Mouse (Mus musculus) 3134 (cell line): ENCODE results near the gene Tspo2.
"Not testable (repeated sequence)": the region's sequence is repeated elsewhere in the genome, so short reads cannot be mapped to it uniquely, and the experiment has no call there.

ENCODE experiments used
- DNase-seq: peaks from one replicate; pipeline ENCODE4 v3.0.0-alpha.2; 2011; ENCODE audit warnings: low spot score; ENCODE audit not compliant: insufficient read length; ENCODE audit errors: extremely low read depth

Tspo2 gene

GRCm38 (mm10) chr17:48451353-48451675, at the start of gene Tspo2:
TSS of gene Tspo2 (minus strand) at chr17:48451522.
- no peak for DNase-seq

DNA sequence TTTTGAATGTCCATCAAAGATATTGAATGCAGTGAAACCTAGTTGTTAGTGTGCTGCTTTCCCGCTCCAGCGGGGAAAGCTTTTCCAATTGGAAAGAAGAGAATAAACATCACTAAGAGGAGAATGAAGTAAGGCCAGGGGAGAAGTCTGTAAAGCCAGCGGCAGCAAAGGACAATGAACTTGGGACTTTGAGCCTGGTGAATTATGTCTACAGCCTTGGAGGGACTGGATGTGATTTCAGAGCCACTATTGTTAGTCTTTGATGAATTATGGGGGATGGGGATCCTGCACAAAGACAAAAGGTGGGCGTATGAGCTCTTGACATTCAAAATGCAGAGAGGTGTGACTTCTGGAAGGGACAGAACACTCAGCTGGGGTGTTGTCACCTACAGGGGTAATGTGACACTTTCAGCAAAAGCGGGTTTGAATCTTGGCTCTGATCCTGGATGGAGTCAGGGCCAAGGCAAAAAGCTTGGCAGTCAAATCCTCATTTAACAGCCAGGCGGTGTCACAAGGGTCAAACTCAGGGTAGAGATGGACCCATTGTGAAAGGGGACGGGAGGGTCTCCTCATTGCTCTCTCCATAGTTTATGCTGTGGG, 49.6 kb upstream of the Tspo2 start:
- DNase-seq: no peak

- no peak for DNase-seq
Observed at GRCm38 (mm10) chr17:48497986-48498385, 46.7 kb upstream of the Tspo2 start.

GRCm38 (mm10) chr17:48493986-48494385, 42.7 kb upstream of the Tspo2 start:
- no peak for DNase-seq

DNA sequence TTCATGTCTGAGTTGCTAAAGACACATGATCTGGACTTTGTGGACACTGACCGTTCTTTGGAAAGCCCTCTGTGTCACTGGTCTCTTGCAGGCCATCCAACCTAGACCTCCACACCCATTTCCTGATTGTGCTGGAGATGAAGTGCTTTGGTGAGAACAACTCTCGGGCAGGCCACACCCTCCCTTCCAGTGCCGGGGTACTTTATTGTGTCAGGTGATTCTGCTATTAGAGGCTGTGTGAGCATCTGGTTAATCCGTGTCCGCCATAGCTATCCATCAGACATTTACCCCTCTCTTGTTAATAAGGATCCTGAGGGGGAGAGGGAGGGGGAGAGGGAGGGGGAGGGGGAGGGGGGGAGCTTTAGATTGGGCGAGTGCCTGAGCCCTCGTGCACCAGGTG, 42.3 kb upstream of the Tspo2 start:
- no peak for DNase-seq

DNA sequence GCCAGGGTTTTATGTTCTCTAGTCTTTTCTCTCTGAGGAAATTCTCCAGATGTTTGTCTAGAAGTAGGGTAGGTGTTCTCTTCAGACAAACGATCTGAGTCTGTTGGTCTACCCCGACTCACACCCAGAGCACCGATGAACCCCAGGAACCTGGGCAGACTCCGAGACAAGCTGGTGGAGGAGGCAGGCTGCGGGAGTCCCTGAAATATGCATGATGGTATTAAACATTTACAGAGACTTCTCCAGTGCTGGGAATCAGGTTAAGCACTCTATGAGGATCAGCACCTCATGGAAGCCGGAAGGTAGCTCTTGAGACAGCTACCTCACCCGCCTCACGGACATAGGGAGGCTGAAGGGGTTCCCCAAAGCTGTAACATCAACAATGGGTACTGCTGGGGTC, 41.3 kb upstream of the Tspo2 start:
- DNase-seq: no peak

DNA sequence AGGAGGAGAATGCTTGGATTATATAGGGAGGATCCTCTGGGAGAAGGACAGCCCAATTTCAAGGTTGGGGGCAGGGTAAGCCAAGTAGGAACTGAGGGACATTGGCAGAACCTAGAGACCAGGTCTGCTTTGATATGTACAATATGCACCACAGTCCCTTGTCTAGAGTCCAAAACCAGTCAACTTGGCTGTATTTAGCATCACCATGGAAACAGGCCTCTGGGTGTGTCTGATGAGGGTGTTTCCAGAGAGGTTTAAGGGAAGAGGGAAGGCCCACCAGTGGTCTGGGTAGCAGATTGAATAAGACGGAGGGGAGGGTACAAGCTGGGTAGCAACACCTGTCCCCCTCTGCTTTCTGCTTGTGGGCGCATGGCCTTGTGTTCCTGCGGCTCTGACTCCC, 38.1 kb upstream of the Tspo2 start:
- DNase-seq: no peak

GRCm38 (mm10) chr17:48484191-48484590, 32.9 kb upstream of the Tspo2 start:
- DNase-seq: no peak

DNA sequence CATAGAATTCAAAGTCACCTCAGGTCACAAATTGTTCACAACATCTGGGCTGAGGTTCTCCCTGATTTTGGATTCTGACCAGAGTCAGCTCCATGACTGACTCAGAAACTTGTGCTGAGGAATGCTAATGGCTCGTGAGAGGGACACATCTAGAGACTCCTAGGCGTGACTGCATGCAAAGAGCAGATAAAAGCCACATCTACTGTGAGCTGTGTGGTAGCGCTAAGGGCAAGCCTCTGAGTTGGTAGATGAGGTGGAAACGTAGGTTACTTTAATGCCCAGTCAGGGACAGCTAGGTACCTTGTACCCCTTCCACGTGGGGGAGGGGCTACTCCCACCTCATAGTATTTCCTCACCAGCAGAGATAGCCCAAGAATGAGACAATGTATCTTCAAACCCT, 32.4 kb upstream of the Tspo2 start:
- no peak for DNase-seq

- no peak for DNase-seq
Observed at GRCm38 (mm10) chr17:48479952-48480351, 28.6 kb upstream of the Tspo2 start.

DNA sequence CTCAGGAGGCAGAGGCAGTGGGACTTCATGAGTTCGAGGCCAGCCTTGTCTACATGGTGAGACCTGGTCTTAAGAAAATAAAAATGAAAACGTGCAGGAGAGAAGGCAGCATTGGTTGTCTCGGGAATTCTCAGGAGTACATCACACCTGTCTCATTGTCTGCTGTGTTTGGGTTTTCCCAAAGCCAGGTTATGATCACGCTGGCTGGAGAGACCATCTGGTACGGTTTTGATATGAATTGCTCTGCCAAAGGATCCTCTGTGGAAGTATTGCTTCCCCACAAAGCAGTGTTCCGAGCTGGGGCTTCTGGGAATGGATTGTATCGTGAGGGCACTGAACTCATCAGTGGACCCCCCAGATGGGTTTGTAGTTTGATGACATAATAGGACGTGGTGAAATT, 24.1 kb upstream of the Tspo2 start:
- no peak for DNase-seq

DNA sequence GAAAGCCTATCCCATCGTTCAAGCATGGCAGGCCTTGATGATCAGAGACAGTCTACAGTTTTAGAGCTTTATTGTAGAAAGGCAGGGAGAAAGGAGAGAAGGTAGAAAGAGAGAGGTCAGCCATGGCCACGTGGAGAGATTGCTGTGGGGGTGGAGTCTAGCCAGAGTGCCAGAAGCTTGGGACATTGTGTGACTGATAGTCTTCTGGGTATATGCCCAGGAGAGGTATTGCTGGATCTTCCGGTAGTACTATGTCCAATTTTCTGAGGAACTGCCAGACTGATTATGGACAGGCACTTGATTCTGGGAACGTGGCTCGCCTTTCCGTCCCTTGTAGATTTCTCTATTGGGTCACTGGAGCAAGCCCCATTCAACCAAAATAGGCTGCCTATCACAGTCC, 23.0 kb upstream of the Tspo2 start:
- DNase-seq: not testable (repeated sequence)

GRCm38 (mm10) chr17:48467395-48468231, 16.3 kb upstream of the Tspo2 start:
- peak; percentile 51 for DNase-seq

- DNase-seq: no peak
Observed at GRCm38 (mm10) chr17:48466769-48467394, 15.6 kb upstream of the Tspo2 start.

DNA sequence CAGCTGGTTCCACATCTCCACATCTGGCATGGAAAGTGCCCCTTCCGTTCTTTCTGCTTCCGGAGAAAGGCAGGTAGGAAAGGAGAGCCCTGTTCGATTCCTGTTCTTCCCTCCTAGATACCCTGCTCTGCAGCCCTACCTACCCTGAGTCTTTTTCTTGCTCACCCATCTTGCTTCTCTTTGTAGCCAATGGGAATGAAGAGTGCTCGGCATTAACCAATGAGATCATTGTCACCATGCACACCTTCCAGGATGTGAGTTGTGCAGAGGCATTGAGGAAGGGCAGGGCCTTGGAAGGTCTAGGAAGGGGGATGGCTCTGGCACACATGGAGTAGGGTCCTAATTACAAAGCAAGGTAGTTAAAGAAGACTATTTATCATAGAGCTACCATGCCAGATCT, 12.1 kb upstream of the Tspo2 start:
- no peak for DNase-seq

GRCm38 (mm10) chr17:48462096-48462495, 10.8 kb upstream of the Tspo2 start:
- DNase-seq: no peak

GRCm38 (mm10) chr17:48457971-48458653, 6.8 kb upstream of the Tspo2 start:
- DNase-seq: no peak

- DNase-seq: no peak
Observed at GRCm38 (mm10) chr17:48455955-48456354, 4.6 kb upstream of the Tspo2 start.

GRCm38 (mm10) chr17:48454688-48455087, 3.4 kb upstream of the Tspo2 start, which contains the start of gene Unc5cl:
TSS of gene Unc5cl (plus strand) at chr17:48454901.
- no peak for DNase-seq

DNA sequence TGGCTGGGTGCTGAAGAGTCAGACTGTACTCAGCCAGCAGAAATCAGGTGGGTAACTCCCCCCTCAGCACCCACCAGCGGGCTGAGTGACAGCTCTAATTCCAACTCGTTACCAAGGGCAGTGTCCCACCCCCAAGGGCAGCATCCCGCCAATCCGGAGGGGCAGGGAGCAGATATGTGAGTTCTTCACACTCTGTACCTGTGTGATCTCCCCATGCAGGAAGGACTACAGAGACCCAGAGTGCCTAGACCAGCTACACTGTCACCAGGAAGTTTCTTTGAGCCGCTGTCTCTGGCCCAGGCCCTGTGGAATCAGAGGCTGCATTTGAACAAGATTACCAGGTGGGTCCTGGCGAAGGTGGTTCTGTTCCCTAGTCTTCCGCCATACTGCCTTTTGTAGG, 2.9 kb upstream of the Tspo2 start:
- no peak for DNase-seq

DNA sequence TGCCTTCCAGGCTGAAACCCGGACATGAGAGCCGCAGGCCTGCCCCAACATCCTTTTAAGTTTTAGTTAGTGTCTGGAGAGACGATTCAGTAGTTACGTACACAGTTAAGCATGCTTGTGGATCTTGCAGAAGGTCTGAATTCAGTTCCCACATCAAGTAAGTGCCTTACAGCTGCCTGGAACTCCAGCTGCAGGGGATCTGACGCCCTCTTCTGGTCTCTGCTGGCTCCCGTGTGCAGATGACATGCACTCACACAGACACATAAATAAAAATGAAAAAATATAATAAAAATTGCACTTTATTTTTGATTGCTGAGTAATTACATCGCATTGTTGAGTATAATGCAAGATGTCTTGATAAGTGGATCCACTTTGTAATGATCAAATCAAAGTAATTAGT, 2.2 kb upstream of the Tspo2 start:
- no peak for DNase-seq
